Mouse (Mus musculus) kidney, postnatal 0 days (tissue): ENCODE results near the gene Adamts17. TPM values are rescaled to one million over a fixed set of nuclear protein-coding genes. Genes with fewer than 3 reads are reported as not detected.

Source experiments
- ATAC-seq: fragments of 200-750 bp; cut with Nextera tagmentation; replicated peaks from 2 replicates; pipeline ENCODE4 v1.8.0; 2017; ENCODE audit warnings: low read depth, moderate number of reproducible peaks, moderate TSS enrichment, moderate library complexity; ENCODE audit not compliant: low FRiP score
- DNase-seq: peaks from one replicate; pipeline ENCODE4 v3.0.0-alpha.2; 2016; ENCODE audit warnings: low spot score
- H3K27ac ChIP-seq: fragments of 300-500 bp; sonication (generic); 2 replicates; pipeline ENCODE4 v1.5.1; 2014; ENCODE audit warnings: mild to moderate bottlenecking
- H3K27me3 ChIP-seq: fragments of 300-500 bp; sonication (generic); 2 replicates; pipeline ENCODE4 v1.6.1; 2014; ENCODE audit warnings: low read length, mixed read lengths; ENCODE audit not compliant: insufficient read depth
- H3K36me3 ChIP-seq: fragments of 300-500 bp; sonication (generic); 2 replicates; pipeline ENCODE4 v1.6.1; 2014; ENCODE audit warnings: low read length, mixed read lengths; ENCODE audit not compliant: insufficient read depth
- H3K4me1 ChIP-seq: fragments of 300-500 bp; sonication (generic); replicated peaks from 2 replicates; pipeline ENCODE4 v1.6.1; 2014; ENCODE audit warnings: antibody characterized with exemption, low read length, mixed read lengths; ENCODE audit not compliant: insufficient read depth
- H3K4me2 ChIP-seq: fragments of 300-500 bp; sonication (generic); 2 replicates; pipeline ENCODE4 v1.6.1; 2014; ENCODE audit warnings: mild to moderate bottlenecking, low read length, moderate library complexity, mixed read lengths
- H3K4me3 ChIP-seq: fragments of 300-500 bp; sonication (generic); replicated peaks from 2 replicates; pipeline ENCODE4 v1.5.1; 2014; ENCODE audit warnings: low read depth, low read length
- H3K9ac ChIP-seq: fragments of 300-500 bp; sonication (generic); 2 replicates; pipeline ENCODE4 v1.6.1; 2014; ENCODE audit warnings: low read depth, low read length
- H3K9me3 ChIP-seq: fragments of 300-500 bp; sonication (generic); replicated peaks from 2 replicates; pipeline ENCODE4 v1.6.1; 2016; ENCODE audit warnings: low read length, inconsistent platforms, mixed read lengths
- CTCF ChIP-seq: IDR thresholded peaks from 2 replicates; pipeline ENCODE4 v1.5.1; 2016; ENCODE audit warnings: antibody characterized with exemption, low read depth, mild to moderate bottlenecking, moderate library complexity
- WGBS: fragments of 180-500 bp; shearing (Covaris S2); extraction: QIAGEN DNeasy Blood & Tissue Kit; methylation state at CpG from one replicate; pipeline ENCODE4 v1.1.7; 2014; 5-methylcytosine and 5-hydroxymethylcytosine counted together
- polyA plus RNA-seq: library from polyadenylated mRNA; unstranded; fragments of >200 nt; fragmentation: Nextera tagmentation; extraction: Ambion mirVana; gene quantifications from 2 replicates; pipeline ENCODE4 v1.2.1, GENCODE M21; 2015

The Adamts17 gene
- polyA plus RNA-seq, 1 experiment from 2014 or later: 3.1 TPM

GRCm38 (mm10) chr7:67045202-67045601, 205.7 kb downstream of the Adamts17 start:
- DNase-seq (no peak), ATAC-seq (no peak)
- H3K4me3 ChIP-seq: no peak overlapping the region
- no peak overlapping the region for H3K9ac ChIP-seq
- H3K27me3 ChIP-seq: no peaks in the 10 kb centered on the region
- H3K4me2 ChIP-seq: no peak overlapping the region
- WGBS: 97% methylated on average over 6 of the region's 6 CpGs
- H3K27ac ChIP-seq: no peak overlapping the region
- no peaks in the 10 kb centered on the region for H3K36me3 ChIP-seq
- no peak for TF ChIP-seq CTCF
- H3K9me3 ChIP-seq: no peaks in the 10 kb centered on the region
- no peaks in the 10 kb centered on the region for H3K4me1 ChIP-seq

- DNase-seq: no peak
- no peak for ATAC-seq
- H3K4me1 ChIP-seq: no peaks in the 10 kb centered on the region
- no peaks in the 10 kb centered on the region for H3K27me3 ChIP-seq
- TF ChIP-seq CTCF: no peak
- H3K9ac ChIP-seq: no peak overlapping the region
- H3K9me3 ChIP-seq: no peaks in the 10 kb centered on the region
- H3K4me2 ChIP-seq: no peak overlapping the region
- 86% methylated on average over 2 of the region's 2 CpGs for WGBS
- no peak overlapping the region for H3K4me3 ChIP-seq
- H3K36me3 ChIP-seq: no peaks in the 10 kb centered on the region
- H3K27ac ChIP-seq: no peak overlapping the region
Observed at GRCm38 (mm10) chr7:67049206-67049605, 209.7 kb downstream of the Adamts17 start.

- Histone ChIP-seq H3K36me3 (no peaks in the 10 kb centered on the region), H3K9me3 (no peaks in the 10 kb centered on the region), H3K4me2 (no peak overlapping the region), H3K27ac (no peak overlapping the region), H3K9ac (no peak overlapping the region), H3K4me3 (no peak overlapping the region), H3K4me1 (no peaks in the 10 kb centered on the region), H3K27me3 (no peaks in the 10 kb centered on the region)
- WGBS: 94% methylated on average over 3 of the region's 3 CpGs
- no peak for ATAC-seq
- no peak for DNase-seq
- TF ChIP-seq CTCF: no peak
Observed at GRCm38 (mm10) chr7:67050424-67050823, 210.9 kb downstream of the Adamts17 start.

- no peak for TF ChIP-seq CTCF
- Histone ChIP-seq H3K36me3 (no peaks in the 10 kb centered on the region), H3K9ac (no peak overlapping the region), H3K27ac (no peak overlapping the region), H3K9me3 (no peaks in the 10 kb centered on the region), H3K4me2 (no peak overlapping the region), H3K4me3 (no peak overlapping the region), H3K4me1 (no peaks in the 10 kb centered on the region), H3K27me3 (no peaks in the 10 kb centered on the region)
- DNase-seq (no peak), ATAC-seq (no peak)
- WGBS: 83% methylated on average over 7 of the region's 7 CpGs
Observed at GRCm38 (mm10) chr7:67051089-67051718, 211.7 kb downstream of the Adamts17 start.

GRCm38 (mm10) chr7:67054876-67055275, 215.3 kb downstream of the Adamts17 start:
- DNase-seq (no peak), ATAC-seq (no peak)
- no peaks in the 10 kb centered on the region for H3K4me1 ChIP-seq
- H3K4me3 ChIP-seq: no peak overlapping the region
- no peaks in the 10 kb centered on the region for H3K27me3 ChIP-seq
- WGBS: 96% methylated on average over 3 of the region's 3 CpGs
- no peaks in the 10 kb centered on the region for H3K36me3 ChIP-seq
- TF ChIP-seq CTCF: no peak
- no peak overlapping the region for H3K9ac ChIP-seq
- no peaks in the 10 kb centered on the region for H3K9me3 ChIP-seq
- no peak overlapping the region for H3K4me2 ChIP-seq
- H3K27ac ChIP-seq: no peak overlapping the region

- no peak overlapping the region for H3K9ac ChIP-seq
- H3K4me2 ChIP-seq: no peak overlapping the region
- no peaks in the 10 kb centered on the region for H3K27me3 ChIP-seq
- ATAC-seq: no peak
- no peak for TF ChIP-seq CTCF
- no peaks in the 10 kb centered on the region for H3K4me1 ChIP-seq
- H3K4me3 ChIP-seq: no peak overlapping the region
- no peaks in the 10 kb centered on the region for H3K9me3 ChIP-seq
- H3K36me3 ChIP-seq: no peaks in the 10 kb centered on the region
- DNase-seq: no peak
- no peak overlapping the region for H3K27ac ChIP-seq
- 83% methylated on average over 3 of the region's 3 CpGs for WGBS
Observed at GRCm38 (mm10) chr7:67055510-67055909, 216.0 kb downstream of the Adamts17 start.

- Histone ChIP-seq H3K27me3 (no peaks in the 10 kb centered on the region), H3K9ac (no peak overlapping the region), H3K9me3 (no peaks in the 10 kb centered on the region), H3K4me1 (no peaks in the 10 kb centered on the region), H3K4me3 (no peak overlapping the region), H3K27ac (no peak overlapping the region), H3K4me2 (no peak overlapping the region), H3K36me3 (no peaks in the 10 kb centered on the region)
- WGBS: 86% methylated on average over 9 of the region's 9 CpGs
- TF ChIP-seq CTCF: peak; percentile 64
- DNase-seq (peak; percentile 36), ATAC-seq (no peak)
Observed at GRCm38 (mm10) chr7:67061756-67062155, 222.2 kb downstream of the Adamts17 start.
